Mouse (Mus musculus) heart, embryonic 12.5 days (tissue): ENCODE data around the gene Gm49322. TPM values are rescaled to one million over a fixed set of nuclear protein-coding genes. Genes with fewer than 3 reads are reported as not detected.
"Not testable (repeated sequence)": the region's sequence is repeated elsewhere in the genome, so short reads cannot be mapped to it uniquely, and the experiment has no call there.

ENCODE experiments used
- ATAC-seq: fragments of 200-750 bp; cut with Nextera tagmentation; 2 replicates; pipeline ENCODE4 v1.8.0; 2017; ENCODE audit warnings: moderate TSS enrichment, moderate library complexity; ENCODE audit not compliant: insufficient number of reproducible peaks, low FRiP score
- H3K27ac ChIP-seq: fragments of 300-500 bp; sonication (generic); 2 replicates; pipeline ENCODE4 v1.5.1; 2016; ENCODE audit warnings: mild to moderate bottlenecking, moderate library complexity; ENCODE audit not compliant: poor library complexity, severe bottlenecking
- H3K27me3 ChIP-seq: fragments of 300-500 bp; sonication (generic); replicated peaks from 2 replicates; pipeline ENCODE4 v1.6.1; 2016; ENCODE audit warnings: mild to moderate bottlenecking, moderate library complexity
- H3K36me3 ChIP-seq: fragments of 300-500 bp; sonication (generic); 2 replicates; pipeline ENCODE4 v1.6.1; 2016; ENCODE audit warnings: mild to moderate bottlenecking, moderate library complexity
- H3K4me1 ChIP-seq: fragments of 300-500 bp; sonication (generic); replicated peaks from 2 replicates; pipeline ENCODE4 v1.6.1; 2016; ENCODE audit warnings: mild to moderate bottlenecking
- H3K4me2 ChIP-seq: fragments of 300-500 bp; sonication (generic); 2 replicates; pipeline ENCODE4 v1.6.1; 2016; ENCODE audit warnings: mild to moderate bottlenecking, moderate library complexity
- H3K4me3 ChIP-seq: fragments of 300-500 bp; sonication (generic); 2 replicates; pipeline ENCODE4 v1.5.1; 2016; ENCODE audit warnings: mild to moderate bottlenecking
- H3K9ac ChIP-seq: fragments of 300-500 bp; sonication (generic); 2 replicates; pipeline ENCODE4 v1.6.1; 2016; ENCODE audit warnings: mild to moderate bottlenecking, moderate library complexity
- H3K9me3 ChIP-seq: fragments of 300-500 bp; sonication (generic); replicated peaks from 2 replicates; pipeline ENCODE4 v1.6.1; 2016; ENCODE audit warnings: mild to moderate bottlenecking, moderate library complexity
- WGBS: fragments of 180-500 bp; shearing (Covaris S2); methylation state at CpG from one replicate; pipeline ENCODE4 v1.1.7; 2016; 5-methylcytosine and 5-hydroxymethylcytosine counted together
- polyA plus RNA-seq: library from polyadenylated mRNA; unstranded; fragments of >200 nt; fragmentation: Nextera tagmentation; extraction: Ambion mirVana; gene quantifications from 2 replicates; pipeline ENCODE4 v1.2.1, GENCODE M21; 2016

Gene Gm49322
- polyA plus RNA-seq, 1 experiment from 2014 or later = 2.6 TPM

GRCm38 (mm10) chr10:80628925-80629324 is 23.1 kb downstream of the Gm49322 start:
- ATAC-seq = no peak
- Histone ChIP-seq H3K4me1 (peaks cover 66% of the 10 kb centered on the region), H3K9ac (peak overlapping the region; percentile 37; the same call in 1 of the 2 replicates)

GRCm38 (mm10) chr10:80635345-80635744 is 29.5 kb downstream of the Gm49322 start:
- Histone ChIP-seq H3K9ac (no peak overlapping the region), H3K36me3 (peaks cover 87% of the 10 kb centered on the region), H3K4me3 (no peak overlapping the region), H3K4me2 (no peak overlapping the region), H3K27me3 (no peaks in the 10 kb centered on the region), H3K27ac (no peak overlapping the region), H3K9me3 (no peaks in the 10 kb centered on the region), H3K4me1 (peaks cover 6% of the 10 kb centered on the region)
- ATAC-seq = no peak
- WGBS = 82% methylated on average over 6 of the region's 6 CpGs

More at GRCm38 (mm10) chr10:80628925-80629324, 23.1 kb downstream of the Gm49322 start:
- peaks cover 26% of the 10 kb centered on the region for H3K36me3 ChIP-seq
- no peak overlapping the region for H3K4me3 ChIP-seq
- no peaks in the 10 kb centered on the region for H3K27me3 ChIP-seq
- 77% methylated on average over 9 of the region's 9 CpGs for WGBS
- 0 out of 2 replicates have a peak overlapping the region, but pooled peaks have one; percentile 19 for H3K27ac ChIP-seq
- H3K9me3 ChIP-seq = no peaks in the 10 kb centered on the region
- H3K4me2 ChIP-seq = no peak overlapping the region

DNA sequence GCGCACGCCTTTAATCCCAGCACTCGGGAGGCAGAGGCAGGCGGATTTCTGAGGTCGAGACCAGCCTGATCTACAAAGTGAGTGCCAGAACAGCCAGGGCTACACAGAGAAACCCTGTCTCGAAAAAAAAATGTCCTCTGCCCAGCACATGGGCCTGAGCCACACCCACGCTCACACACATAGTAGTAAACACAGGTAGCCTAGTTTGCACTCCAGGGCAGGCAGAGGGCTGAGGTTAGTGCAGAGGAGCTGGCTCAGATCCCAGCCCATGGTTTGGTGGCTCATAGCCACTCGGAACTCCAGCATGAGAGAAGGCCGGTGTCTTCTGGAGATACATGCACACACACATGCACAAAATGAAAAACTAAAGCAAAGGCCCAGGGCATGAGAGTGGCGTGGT is 41.1 kb downstream of the Gm49322 start:
- no peak overlapping the region for H3K9ac ChIP-seq
- whole genome bisulfite sequencing = 88% methylated on average over 10 of the region's 10 CpGs
- ATAC-seq = no peak
- H3K4me2 ChIP-seq = no peak overlapping the region
- H3K36me3 ChIP-seq = peaks cover 79% of the 10 kb centered on the region
- H3K4me1 ChIP-seq = peaks cover 6% of the 10 kb centered on the region
- H3K9me3 ChIP-seq = no peaks in the 10 kb centered on the region
- H3K27me3 ChIP-seq = no peaks in the 10 kb centered on the region
- H3K27ac ChIP-seq = no peak overlapping the region
- H3K4me3 ChIP-seq = no peak overlapping the region

DNA sequence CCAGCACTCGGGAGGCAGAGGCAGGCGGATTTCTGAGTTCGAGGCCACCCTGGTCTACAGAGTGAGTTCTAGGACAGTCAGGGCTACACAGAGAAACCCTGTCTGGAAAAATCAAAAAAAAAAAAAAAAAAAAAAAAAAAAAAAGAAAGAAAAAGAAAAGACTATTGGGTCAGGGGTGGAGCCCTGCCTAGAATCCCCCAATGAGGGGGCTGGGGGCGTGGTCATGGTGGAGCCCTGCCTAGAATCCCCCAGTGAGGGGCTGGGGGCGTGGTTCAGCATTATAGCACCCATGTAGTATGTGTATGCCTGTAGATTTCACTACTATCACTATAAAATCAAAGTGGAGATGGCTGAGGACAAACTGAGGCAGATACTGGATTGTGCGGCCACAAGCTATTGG is 44.1 kb downstream of the Gm49322 start:
- H3K4me2 ChIP-seq, H3K4me3 ChIP-seq, ATAC-seq, H3K9me3 ChIP-seq, H3K27ac ChIP-seq, H3K9ac ChIP-seq, H3K27me3 ChIP-seq: not testable (repeated sequence)
- peaks cover 53% of the 10 kb centered on the region for H3K36me3 ChIP-seq
- 79% methylated on average over 6 of the region's 6 CpGs for WGBS
- peaks cover 24% of the 10 kb centered on the region for H3K4me1 ChIP-seq

DNA sequence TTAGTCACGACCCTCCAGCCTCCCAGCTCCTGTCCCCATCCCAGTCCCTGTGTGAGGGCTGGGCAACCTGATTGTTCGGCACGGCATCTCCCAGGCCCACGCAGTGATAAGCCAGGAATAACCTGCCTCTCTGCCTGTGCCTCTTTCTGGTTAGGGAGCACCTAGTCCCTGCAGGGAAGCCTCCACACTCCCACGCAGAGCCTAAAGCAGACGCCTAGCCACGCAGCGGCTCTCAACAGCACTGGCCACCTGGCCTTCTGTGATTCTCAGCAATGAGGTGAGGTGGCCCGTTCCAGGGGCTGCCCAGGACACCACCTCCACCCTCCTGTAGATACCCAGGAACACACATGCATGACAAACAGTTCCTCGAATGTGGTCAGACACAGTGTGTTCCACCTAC is 44.6 kb downstream of the Gm49322 start:
- H3K4me1 ChIP-seq = peaks cover 29% of the 10 kb centered on the region
- WGBS = 79% methylated on average over 10 of the region's 10 CpGs
- no peak overlapping the region for H3K4me2 ChIP-seq
- ATAC-seq = no peak
- no peaks in the 10 kb centered on the region for H3K9me3 ChIP-seq
- H3K27me3 ChIP-seq = no peaks in the 10 kb centered on the region
- H3K4me3 ChIP-seq = no peak overlapping the region
- H3K36me3 ChIP-seq = peaks cover 48% of the 10 kb centered on the region
- no peak overlapping the region for H3K27ac ChIP-seq
- H3K9ac ChIP-seq = no peak overlapping the region

GRCm38 (mm10) chr10:80653156-80653720 is 47.4 kb downstream of the Gm49322 start:
- Histone ChIP-seq H3K27ac (no peak overlapping the region), H3K9me3 (no peaks in the 10 kb centered on the region), H3K36me3 (peaks cover 20% of the 10 kb centered on the region), H3K4me2 (no peak overlapping the region), H3K27me3 (no peaks in the 10 kb centered on the region), H3K9ac (no peak overlapping the region), H3K4me3 (no peak overlapping the region), H3K4me1 (peaks cover 40% of the 10 kb centered on the region)
- ATAC-seq = no peak
- 83% methylated on average over 6 of the region's 6 CpGs for WGBS

- Histone ChIP-seq H3K9ac (peak overlapping the region; percentile 99; the same call in 1 of the 2 replicates), H3K4me1 (peaks cover 43% of the 10 kb centered on the region), H3K4me2 (peak overlapping the region; percentile 95; the same call in 1 of the 2 replicates), H3K27ac (no peak overlapping the region), H3K27me3 (no peaks in the 10 kb centered on the region), H3K36me3 (peaks cover 13% of the 10 kb centered on the region), H3K4me3 (peak overlapping the region; percentile 92; the same call in 1 of the 2 replicates), H3K9me3 (no peaks in the 10 kb centered on the region)
- WGBS = 89% methylated on average over 6 of the region's 6 CpGs
- no peak for ATAC-seq
Measured at GRCm38 (mm10) chr10:80654866-80655265, 49.0 kb downstream of the Gm49322 start.

GRCm38 (mm10) chr10:80655406-80656129 is 49.7 kb downstream of the Gm49322 start:
- H3K9me3 ChIP-seq = no peaks in the 10 kb centered on the region
- peaks cover 9% of the 10 kb centered on the region for H3K36me3 ChIP-seq
- no peaks in the 10 kb centered on the region for H3K27me3 ChIP-seq
- H3K27ac ChIP-seq = peak overlapping the region; percentile 69
- peak overlapping the region; percentile 99 for H3K9ac ChIP-seq
- H3K4me2 ChIP-seq = peak overlapping the region; percentile 95
- 5% methylated on average over 12 of the region's 12 CpGs for WGBS
- peak overlapping the region; percentile 92 for H3K4me3 ChIP-seq
- ATAC-seq = peak; percentile 29; the same call in 1 of the 2 replicates
- H3K4me1 ChIP-seq = peaks cover 39% of the 10 kb centered on the region

DNA sequence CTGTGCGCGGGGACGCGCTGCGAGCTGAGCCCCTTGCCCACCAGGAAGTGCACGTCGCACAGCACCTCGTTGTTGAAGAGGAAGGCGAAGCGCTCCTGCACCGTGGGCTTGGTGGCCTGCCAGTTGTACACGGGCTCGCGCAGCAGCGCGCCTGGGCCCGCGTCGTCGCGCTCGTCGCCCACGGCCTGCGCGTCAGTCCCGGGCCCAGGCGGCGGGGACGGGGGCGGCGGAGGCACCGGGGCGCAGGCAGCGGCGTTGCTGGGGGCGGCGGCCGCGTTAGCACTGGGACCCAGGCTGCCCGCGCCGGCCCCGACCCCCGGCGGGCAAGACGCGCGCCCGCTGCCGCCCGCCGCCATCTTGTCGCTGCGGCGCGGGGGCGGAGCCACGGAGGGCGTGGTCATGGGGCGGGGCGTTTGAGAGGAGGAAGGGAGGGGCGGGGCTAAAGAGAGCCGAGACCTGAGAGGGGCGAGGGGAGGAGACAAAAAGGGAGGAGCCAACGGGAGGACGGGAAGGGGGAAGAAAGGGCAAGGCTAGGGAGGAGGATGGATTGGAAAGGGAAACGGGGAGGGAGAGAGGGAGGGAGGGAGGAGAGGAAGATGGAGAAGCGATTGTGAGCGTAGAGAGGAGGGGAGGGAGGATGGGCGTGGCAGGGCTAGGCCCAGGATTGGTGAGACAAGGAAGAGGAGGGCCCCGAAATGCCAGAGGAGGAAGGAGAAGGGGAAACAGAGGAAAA is 50.5 kb downstream of the Gm49322 start:
- Histone ChIP-seq H3K4me1 (peaks cover 41% of the 10 kb centered on the region), H3K4me2 (peak overlapping the region; percentile 95), H3K4me3 (peak overlapping the region; percentile 92), H3K36me3 (peaks cover 5% of the 10 kb centered on the region), H3K9ac (peak overlapping the region; percentile 99), H3K27ac (peak overlapping the region; percentile 87), H3K9me3 (no peaks in the 10 kb centered on the region), H3K27me3 (no peaks in the 10 kb centered on the region)
- peak; percentile 86 for ATAC-seq
- 2% methylated on average over 72 of the region's 72 CpGs for WGBS

- Histone ChIP-seq H3K36me3 (peaks cover 3% of the 10 kb centered on the region), H3K9ac (peak within 1 kb of the TSS; percentile 99), H3K4me2 (peak within 1 kb of the TSS; percentile 95), H3K4me1 (peaks cover 42% of the 10 kb centered on the region), H3K4me3 (peak within 1 kb of the TSS; percentile 92), H3K27ac (peak within 1 kb of the TSS; percentile 87), H3K9me3 (no peaks in the 10 kb centered on the region), H3K27me3 (no peaks in the 10 kb centered on the region)
- 0 out of 2 replicates have a peak, but pooled peaks have one; percentile 6 for ATAC-seq
- WGBS = 26% methylated on average over 14 of the region's 15 CpGs
Measured at GRCm38 (mm10) chr10:80656863-80657623, 51.2 kb downstream of the Gm49322 start, which contains the start of gene Btbd2. Btbd2 (minus strand) TSS chr10:80657071.
